Mouse (Mus musculus) Patski (cell line): ENCODE results near the gene Gcsam. TPM values are rescaled to one million over a fixed set of nuclear protein-coding genes. Genes with fewer than 3 reads are reported as not detected.

Source experiments
- ATAC-seq: fragments of 100-300 bp; one replicate; pipeline ENCODE4 v1.8.0; 2021
- CTCF ChIA-PET: fragments of 350-600 bp; sonication (Branson Sonifier 250); formaldehyde crosslinking; loops from one replicate; lab custom pipeline; 2022; ENCODE audit warnings: inconsistent platforms; lab: Charles Lee
- POLR2A ChIA-PET: fragments of 350-600 bp; sonication (Branson Sonifier 250); formaldehyde crosslinking; loops from one replicate; lab custom pipeline; 2022; ENCODE audit warnings: antibody characterized with exemption, inconsistent platforms; lab: Charles Lee
- DNase-seq: peaks from one replicate; pipeline ENCODE4 v3.0.0-alpha.2; 2011; ENCODE audit warnings: low read depth, low spot score
- H3K27me3 ChIP-seq: fragments of 371-371 bp; one replicate; pipeline ENCODE4 v1.5.1; 2021
- CTCF ChIP-seq: fragments of 100-300 bp; IDR thresholded peaks from one replicate; pipeline ENCODE4 v1.5.1; 2021
- in situ Hi-C: fragments of 300-500 bp; cut with MboI; formaldehyde crosslinking; loops from 3 replicates; pipeline ENCODE4 v1.11.1; 2018; ENCODE audit warnings: low pct_unique_long_range_greater_than_20kb, mixed read lengths
- polyA plus RNA-seq: library from polyadenylated mRNA; unstranded; gene quantifications from one replicate; pipeline ENCODE4 v1.2.3, GENCODE M21; 2021

The Gcsam gene
- polyA plus RNA-seq, 1 experiment from 2014 or later = not detected

DNA sequence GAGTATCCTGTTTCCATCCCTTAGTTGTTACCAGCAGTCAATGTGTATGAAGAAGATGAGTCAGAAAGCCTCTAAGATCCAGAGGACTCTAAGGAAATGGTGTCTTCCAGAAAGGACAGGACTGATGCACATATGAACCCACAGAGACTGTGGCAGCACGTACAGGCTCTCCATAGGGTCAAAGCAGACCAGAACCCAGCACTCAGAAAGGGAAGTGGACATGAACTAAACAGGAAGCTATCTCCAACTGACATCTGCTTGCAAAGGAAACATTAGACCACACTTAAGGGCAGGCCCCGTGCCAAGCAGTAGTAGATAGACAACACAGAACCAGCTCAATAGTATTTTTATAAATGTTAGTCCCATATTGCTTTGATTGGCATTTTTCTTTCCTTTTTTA is 56.0 kb downstream of the Gcsam start:
- ChIA-PET CTCF (interaction anchor here (0.8 to 1.2 kb wide), 2 partner anchors 19 to 36 kb away, joined by 3 to 4 read pairs; no protein-coding TSS in a partner anchor), POLR2A (no interaction called here)
- in situ Hi-C loops = no loop called here
- no peak for TF ChIP-seq CTCF
- peaks cover 5% of the 10 kb centered on the region for H3K27me3 ChIP-seq
- ATAC-seq (no peak), DNase-seq (no peak)

DNA sequence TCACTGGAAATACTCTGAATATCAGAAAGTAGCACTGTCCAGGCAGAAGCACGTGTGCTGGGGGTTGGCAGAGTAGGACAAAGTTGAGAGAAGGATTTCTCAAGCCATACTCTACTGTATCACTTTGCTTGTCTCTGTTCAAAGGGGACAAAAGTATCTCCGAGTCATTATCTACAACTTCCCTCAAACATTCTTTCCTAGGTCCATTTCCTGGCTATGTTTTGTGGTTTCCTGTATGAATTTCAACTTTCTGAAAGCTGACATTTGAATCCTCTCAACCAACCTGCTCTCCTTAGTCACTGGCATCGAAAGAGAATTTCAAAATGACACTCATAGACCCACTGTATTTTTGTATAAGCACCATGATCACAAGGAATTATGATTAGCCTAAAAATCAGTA is 58.0 kb downstream of the Gcsam start:
- ChIA-PET CTCF (no interaction called here), POLR2A (no interaction called here)
- H3K27me3 ChIP-seq = no peaks in the 10 kb centered on the region
- TF ChIP-seq CTCF = no peak
- in situ Hi-C loops = no loop called here
- DNase-seq (no peak), ATAC-seq (no peak)

- peak; percentile 10 for DNase-seq
- in situ Hi-C loops = no loop called here
- no peaks in the 10 kb centered on the region for H3K27me3 ChIP-seq
- ChIA-PET POLR2A (interaction anchor here (0.6 kb wide), 1 partner anchor 12 kb away, joined by 4 read pairs; no protein-coding TSS in a partner anchor), CTCF (interaction anchor here (0.6 to 1.0 kb wide), 2 partner anchors 15 to 740 kb away, joined by 3 to 6 read pairs; no protein-coding TSS in a partner anchor)
- ATAC-seq = peak; percentile 54
- TF ChIP-seq CTCF = no peak
These were observed 59.8 kb downstream of the Gcsam start for GRCm38 (mm10) chr16:45670005-45670404.

Other genes starting within 250 kb of the Gcsam start
- 0.47 TPM for gene Cd200, start 201.3 kb upstream of the Gcsam start, polyA plus RNA-seq
- not detected for gene Gm609, start 117.4 kb upstream of the Gcsam start, polyA plus RNA-seq
- not detected for gene Gm17783, start 78.3 kb upstream of the Gcsam start, polyA plus RNA-seq
- not detected for gene Slc9c1, start 75.1 kb upstream of the Gcsam start, polyA plus RNA-seq
- not detected for gene BC016579, start 43.7 kb downstream of the Gcsam start, polyA plus RNA-seq
- gene Tmprss7, start 83.3 kb downstream of the Gcsam start, polyA plus RNA-seq = not detected
- gene Tagln3, start 114.2 kb downstream of the Gcsam start, polyA plus RNA-seq = 0.35 TPM
- gene Abhd10, start 132.6 kb downstream of the Gcsam start, polyA plus RNA-seq = 17.3 TPM